Mouse (Mus musculus) CH12.LX (cell line): Measurements from ENCODE around the gene Kmt5c. TPM values are rescaled to one million over a fixed set of nuclear protein-coding genes. Genes with fewer than 3 reads are reported as not detected.

Experiments used
- DNase-seq: peaks from one replicate; pipeline ENCODE4 v3.0.0-alpha.2; 2013; ENCODE audit errors: extremely low read depth
- H3K27ac ChIP-seq: 2 replicates; pipeline ENCODE4 v1.5.1; 2012; ENCODE audit warnings: low read depth, mild to moderate bottlenecking, control low read depth, moderate library complexity; ENCODE audit not compliant: insufficient read depth
- H3K27me3 ChIP-seq: replicated peaks from 2 replicates; pipeline ENCODE3; 2012; ENCODE audit warnings: inconsistent platforms
- H3K36me3 ChIP-seq, 2 experiments: replicated peaks in 1 of 2; 2 replicates each; pipeline versions ENCODE3 to v1.6.1; 2012; ENCODE audit warnings: inconsistent platforms in 1 of 2, low read length in 1 of 2, mild to moderate bottlenecking in 1 of 2, mixed read lengths in 1 of 2, moderate library complexity in 1 of 2; ENCODE audit not compliant: control insufficient read depth in 1 of 2, insufficient read depth in 1 of 2
- H3K4me1 ChIP-seq, 2 experiments: 2 replicates each; pipeline ENCODE4 v1.6.1; 2012; ENCODE audit warnings: inconsistent platforms in 1 of 2, moderate library complexity in 1 of 2; ENCODE audit not compliant: insufficient read depth in 2 of 2, control insufficient read depth in 1 of 2
- H3K4me2 ChIP-seq: 2 replicates; pipeline ENCODE4 v1.6.1; 2012; ENCODE audit warnings: low read depth, mild to moderate bottlenecking, control low read depth; ENCODE audit not compliant: poor library complexity, insufficient read depth, severe bottlenecking
- H3K4me3 ChIP-seq, 3 experiments: fragments of 150-350 bp in 1 of 3; sonication (generic) in 1 of 3; replicated peaks in 1 of 3; 2 replicates each; pipeline versions ENCODE3 to v1.5.1; 2011 to 2012; ENCODE audit warnings: low read depth in 2 of 3, low read length in 2 of 3, mild to moderate bottlenecking in 2 of 3, moderate library complexity in 2 of 3, control low read depth in 1 of 3, improper control_type of control experiment in 1 of 3, inconsistent platforms in 1 of 3, mixed read lengths in 1 of 3; ENCODE audit not compliant: poor library complexity in 1 of 3
- H3K79me2 ChIP-seq: replicated peaks from 2 replicates; pipeline ENCODE4 v1.6.1; 2012; ENCODE audit warnings: mild to moderate bottlenecking, moderate library complexity; ENCODE audit not compliant: control insufficient read depth, poor library complexity, insufficient read depth, severe bottlenecking; ENCODE audit errors: extremely low read depth
- H3K9ac ChIP-seq: 2 replicates; pipeline ENCODE4 v1.6.1; 2012; ENCODE audit warnings: low read depth, mild to moderate bottlenecking, control low read depth, moderate library complexity; ENCODE audit not compliant: insufficient read depth
- H3K9me3 ChIP-seq: replicated peaks from 2 replicates; pipeline ENCODE3; 2012; ENCODE audit warnings: low read length, inconsistent platforms, mixed read lengths
- BHLHE40 ChIP-seq: IDR thresholded peaks from 2 replicates; pipeline ENCODE4 v1.6.1; 2011; ENCODE audit warnings: mild to moderate bottlenecking, low read depth, low read length, improper control_type of control experiment
- CHD1 ChIP-seq: IDR thresholded peaks from 2 replicates; pipeline ENCODE4 v1.6.1; 2012; ENCODE audit warnings: low read depth, low read length, improper control_type of control experiment, inconsistent platforms
- CTCF ChIP-seq, 2 experiments: IDR thresholded peaks in 1 of 2; conservative IDR thresholded peaks in 1 of 2; 2 replicates each; pipeline ENCODE4 v1.5.1; 2011 to 2012; ENCODE audit warnings: low read depth in 2 of 2, low read length in 2 of 2, improper control_type of control experiment in 1 of 2, inconsistent platforms in 1 of 2, mild to moderate bottlenecking in 1 of 2, moderate library complexity in 1 of 2
- HCFC1 ChIP-seq: IDR thresholded peaks from 2 replicates; pipeline ENCODE4 v1.6.1; 2012; ENCODE audit warnings: low read depth, mild to moderate bottlenecking, inconsistent platforms, low read length, improper control_type of control experiment
- JUN ChIP-seq: IDR thresholded peaks from 2 replicates; pipeline ENCODE4 v1.6.1; 2011; ENCODE audit warnings: low read depth, mild to moderate bottlenecking, low read length, improper control_type of control experiment, moderate library complexity; ENCODE audit not compliant: insufficient read depth
- KAT2A ChIP-seq: IDR thresholded peaks from 2 replicates; pipeline ENCODE4 v1.6.1; 2012; ENCODE audit warnings: low read length, improper control_type of control experiment, inconsistent platforms; ENCODE audit not compliant: insufficient replicate concordance
- MAZ ChIP-seq: IDR thresholded peaks from 2 replicates; pipeline ENCODE4 v1.6.1; 2012; ENCODE audit warnings: low read depth, mild to moderate bottlenecking, inconsistent platforms, low read length, improper control_type of control experiment, moderate library complexity
- MEF2A ChIP-seq: IDR thresholded peaks from 2 replicates; pipeline ENCODE4 v1.6.1; 2014; ENCODE audit warnings: low read depth, mild to moderate bottlenecking, inconsistent platforms, low read length, improper control_type of control experiment, borderline replicate concordance
- MXI1 ChIP-seq: IDR thresholded peaks from 2 replicates; pipeline ENCODE4 v1.6.1; 2011; ENCODE audit warnings: mild to moderate bottlenecking, low read depth, low read length, improper control_type of control experiment
- NELFE ChIP-seq: IDR thresholded peaks from 2 replicates; pipeline ENCODE4 v1.6.1; 2011; ENCODE audit warnings: low read depth, low read length, improper control_type of control experiment
- PAX5 ChIP-seq: IDR thresholded peaks from 2 replicates; pipeline ENCODE4 v1.6.1; 2012; ENCODE audit warnings: low read length, inconsistent platforms, mixed read lengths
- TBP ChIP-seq: conservative IDR thresholded peaks from 2 replicates; pipeline ENCODE4 v1.6.1; 2011; ENCODE audit warnings: low read depth, low read length, improper control_type of control experiment
- TCF12 ChIP-seq: IDR thresholded peaks from 2 replicates; pipeline ENCODE4 v1.6.1; 2014; ENCODE audit warnings: low read depth, mild to moderate bottlenecking, inconsistent platforms, low read length, improper control_type of control experiment
- ZC3H11A ChIP-seq: IDR thresholded peaks from 2 replicates; pipeline ENCODE4 v1.6.1; 2012; ENCODE audit warnings: low read depth, mild to moderate bottlenecking, inconsistent platforms, low read length, improper control_type of control experiment
- ZMIZ1 ChIP-seq: IDR thresholded peaks from 2 replicates; pipeline ENCODE4 v1.6.1; 2012; ENCODE audit warnings: low read depth, mild to moderate bottlenecking, inconsistent platforms, low read length, improper control_type of control experiment
- dilution Hi-C: fragments of 300-500 bp; cut with MboI; formaldehyde crosslinking; loops from 2 replicates; pipeline ENCODE4 v1.14.3; 2020; ENCODE audit warnings: low sequenced_read_pairs; ENCODE audit not compliant: extremely low pct_unique_long_range_greater_than_20kb, extremely low pct_ligation_motif_present
- in situ Hi-C: fragments of 300-500 bp; cut with MboI; formaldehyde crosslinking; loops from 3 replicates; pipeline ENCODE4 v1.14.3; 2019; ENCODE audit warnings: low sequenced_read_pairs, low pct_ligation_motif_present, low pct_unique_long_range_greater_than_20kb, mixed read lengths
- polyA plus RNA-seq: library from polyadenylated mRNA; unstranded; fragments of >175 nt; gene quantifications from 2 replicates; pipeline ENCODE4 v1.2.1, GENCODE M21; 2012; ENCODE audit warnings: low read depth; ENCODE audit not compliant: insufficient read length
- total RNA-seq, 2 experiments: library from RNA; depleted of rRNA; stranded (reverse); fragments of 300-350 nt in 1 of 2; fragments of >200 nt in 1 of 2; gene quantifications; 2 replicates each; pipeline ENCODE4 v1.2.3; 2012 to 2014

Kmt5c gene
- total and polyA plus RNA-seq, 3 experiments: 41.2 to 46.7 (median 41.3) TPM

DNA sequence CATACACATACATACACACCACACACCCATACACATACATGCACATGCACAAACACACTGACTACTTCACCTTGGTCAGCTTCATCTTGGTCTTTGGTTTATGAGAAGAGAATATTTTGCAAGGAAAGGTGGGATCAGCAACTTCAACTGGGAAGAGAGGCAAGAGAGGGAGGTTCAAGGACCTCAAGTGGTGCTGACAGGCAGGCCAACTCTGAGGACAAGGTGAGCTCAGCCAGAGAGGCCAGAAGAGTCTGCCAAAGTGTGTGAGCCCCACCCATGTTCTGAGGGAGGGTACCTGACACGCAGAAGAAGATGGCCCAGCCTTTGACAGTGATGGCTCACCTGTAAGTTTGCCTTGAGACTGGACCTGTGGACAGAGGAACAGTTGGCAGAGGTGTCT is 19.8 kb downstream of the Kmt5c start:
- no peak overlapping the region for H3K27ac ChIP-seq
- peaks cover 2% of the 10 kb centered on the region for H3K27me3 ChIP-seq
- H3K9ac ChIP-seq: no peak overlapping the region
- no peaks in the 10 kb centered on the region for H3K9me3 ChIP-seq
- in situ Hi-C loops: no loop called here
- no peaks in the 10 kb centered on the region for H3K36me3 ChIP-seq
- no peak overlapping the region for H3K4me3 ChIP-seq
- TF ChIP-seq JUN (no peak), ZC3H11A (no peak), MXI1 (no peak), CHD1 (no peak), NELFE (no peak), BHLHE40 (no peak), CTCF (conservative IDR thresholded peaks at IDR 0.05 in 1 of 2, IDR thresholded peaks at IDR 0.05 in 1 of 2; ENCODE audit: low read depth in 2 of 2, low read length in 2 of 2) (no peak), TCF12 (no peak), PAX5 (no peak), ZMIZ1 (no peak), TBP (no peak)
- DNase-seq: no peak
- no peaks in the 10 kb centered on the region for H3K79me2 ChIP-seq
- H3K4me2 ChIP-seq: no peak overlapping the region
- no peaks in the 10 kb centered on the region; a peak in 1 of 4 replicates for H3K4me1 ChIP-seq
- dilution Hi-C loops: no loop called here

DNA sequence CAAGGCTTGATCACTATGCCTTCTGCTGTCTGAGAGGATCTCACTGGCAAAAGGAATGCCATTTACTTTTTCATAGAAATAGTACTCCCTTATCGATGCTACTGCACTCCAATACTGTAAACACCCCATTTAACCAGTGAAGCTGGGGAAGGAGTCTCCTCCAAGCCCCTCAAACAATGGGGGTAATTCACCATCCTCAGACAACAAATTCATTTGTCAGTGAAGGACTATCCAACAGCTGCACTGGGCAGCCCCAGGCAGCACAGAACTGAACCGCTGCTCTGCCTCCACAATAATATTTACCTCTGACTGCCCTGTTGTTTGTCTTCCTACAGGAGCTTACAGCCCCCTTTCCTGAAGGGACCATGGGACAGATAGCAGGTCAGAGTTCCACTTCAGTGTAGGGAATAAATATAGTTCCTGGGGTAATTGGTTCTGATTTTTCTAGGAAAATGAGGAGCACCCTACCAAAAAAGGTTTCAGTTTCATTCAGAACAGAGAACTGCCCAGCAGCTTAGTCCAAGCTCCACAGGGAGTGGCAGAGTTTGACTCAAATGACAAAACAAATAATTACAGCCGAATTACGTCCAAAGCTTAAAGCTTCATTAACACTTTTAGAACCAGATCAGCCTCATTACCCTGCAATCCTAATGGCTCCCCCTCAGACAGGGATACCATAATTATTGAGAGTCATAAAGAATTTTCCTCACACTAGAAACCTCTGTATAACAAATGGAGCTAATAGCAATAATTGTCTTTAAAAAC is 25.2 kb downstream of the Kmt5c start:
- no peak overlapping the region for H3K9ac ChIP-seq
- H3K27me3 ChIP-seq: peaks cover 6% of the 10 kb centered on the region
- no peak overlapping the region for H3K4me3 ChIP-seq
- H3K27ac ChIP-seq: no peak overlapping the region
- TF ChIP-seq HCFC1: no peak
- TF ChIP-seq MAZ: no peak
- TF ChIP-seq TCF12: no peak
- TF ChIP-seq MEF2A: no peak
- TF ChIP-seq KAT2A: no peak
- no peaks in the 10 kb centered on the region for H3K79me2 ChIP-seq
- dilution Hi-C loops (no loop called here), in situ Hi-C loops (no loop called here)
- peaks cover 0 to 3% of the 10 kb centered on the region in 2 experiments; a peak in 1 of 4 replicates for H3K4me1 ChIP-seq
- no peaks in the 10 kb centered on the region for H3K9me3 ChIP-seq
- no peaks in the 10 kb centered on the region for H3K36me3 ChIP-seq
- H3K4me2 ChIP-seq: peak overlapping the region; percentile 62; the same call in 1 of the 2 replicates
- DNase-seq: no peak
